Mouse (Mus musculus): Measurements from ENCODE around the gene Slc25a25. TPM values are rescaled to one million over a fixed set of nuclear protein-coding genes. Genes with fewer than 3 reads are reported as not detected.

Gene Slc25a25
- polyA plus RNA-seq, 1 experiment: 7.3 TPM

DNA sequence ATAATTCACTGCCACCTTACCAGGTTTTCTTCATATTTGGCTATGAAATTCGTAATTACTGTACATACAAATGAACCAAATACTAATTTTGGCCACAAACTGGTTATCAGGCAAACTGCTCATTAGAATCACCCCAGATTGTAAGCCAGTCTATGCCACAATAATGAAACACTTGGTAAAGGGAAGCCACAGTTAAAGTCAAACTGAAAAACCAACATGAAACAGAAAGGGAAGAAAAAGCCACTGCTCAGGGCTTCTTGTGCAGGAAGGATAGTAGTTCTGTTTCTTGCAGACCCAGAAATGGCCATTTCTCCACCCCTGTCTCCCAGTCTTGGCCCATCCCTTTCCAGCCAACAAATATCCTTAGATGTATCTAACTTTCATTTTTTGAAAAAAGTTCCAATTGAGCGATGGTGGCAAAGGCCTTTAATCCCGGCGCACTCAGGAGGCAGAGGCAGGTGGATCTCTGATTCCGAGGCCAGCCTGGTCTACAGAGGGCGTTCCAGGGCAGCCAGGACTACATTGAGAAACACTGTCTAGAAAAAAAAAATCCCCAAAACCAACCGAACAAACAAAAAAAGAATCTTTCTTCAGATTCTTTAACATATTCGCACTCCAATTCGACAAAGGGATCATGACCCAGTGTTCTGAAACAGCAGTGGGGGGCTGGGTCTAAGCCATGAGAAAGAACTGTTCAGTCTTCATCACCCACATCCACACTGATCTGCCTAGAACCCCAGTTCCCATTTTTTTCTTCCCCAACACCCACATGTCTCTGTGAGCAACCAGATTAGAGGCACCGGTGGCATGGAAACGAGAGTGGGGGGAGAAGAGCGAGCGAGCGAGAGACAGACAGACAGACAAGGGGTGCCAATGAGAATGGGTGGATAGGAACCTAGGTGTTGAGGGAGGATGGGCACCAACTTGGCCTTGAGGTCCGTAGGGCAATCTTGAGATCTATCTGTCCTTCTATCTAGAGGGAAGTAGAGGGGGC lies 1.2 kb downstream of the Slc25a25 start, which contains the start of gene Naif1:
Naif1 (plus strand) TSS at position 697 of the 994 bp plus-strand sequence.
- Histone ChIP-seq H3K36me3 (replicated peaks; ENCODE audit: low read length) (peaks cover 27% of the 10 kb centered on the region), H3K4me3 (replicated peaks) (peak within 1 kb of the TSS; percentile 97), H3K4me1 (peaks cover 81% of the 10 kb centered on the region), H3K9me3 (no peaks in the 10 kb centered on the region), H3K27me3 (replicated peaks) (no peaks in the 10 kb centered on the region)
- TF ChIP-seq GATA1 (IDR thresholded peaks at IDR 0.05; ENCODE audit: borderline replicate concordance, low read length) (no peak), FLI1 (IDR thresholded peaks at IDR 0.05; ENCODE audit: low read length) (no peak)

DNA sequence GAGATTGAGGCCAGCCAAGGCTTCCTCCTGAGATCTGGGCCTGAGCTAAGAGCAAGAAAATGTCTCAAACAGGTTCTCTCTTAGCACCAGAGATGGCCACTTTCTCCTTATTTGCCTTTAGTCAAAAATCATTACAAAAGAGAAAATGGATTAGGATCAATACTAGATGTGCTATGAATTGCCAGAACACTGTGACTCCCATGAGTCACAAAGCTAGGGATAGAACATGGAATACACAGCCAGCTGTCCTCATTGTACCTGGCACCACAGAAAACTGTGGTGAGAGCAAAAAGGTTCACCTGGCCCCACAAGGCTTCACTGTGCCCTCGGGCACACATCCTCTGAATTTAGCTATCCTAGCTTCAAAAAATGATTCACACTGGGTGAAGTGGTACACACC lies 2.8 kb downstream of the Slc25a25 start:
- peaks cover 29% of the 10 kb centered on the region for H3K36me3 ChIP-seq (replicated peaks; ENCODE audit: low read length)
- TF ChIP-seq FLI1 (IDR thresholded peaks at IDR 0.05; ENCODE audit: low read length) (no peak), GATA1 (IDR thresholded peaks at IDR 0.05; ENCODE audit: borderline replicate concordance, low read length) (no peak)
- peak overlapping the region; percentile 81 for H3K4me3 ChIP-seq (replicated peaks)
- no peaks in the 10 kb centered on the region for H3K9me3 ChIP-seq
- peaks cover 78% of the 10 kb centered on the region for H3K4me1 ChIP-seq
- no peaks in the 10 kb centered on the region for H3K27me3 ChIP-seq (replicated peaks)

DNA sequence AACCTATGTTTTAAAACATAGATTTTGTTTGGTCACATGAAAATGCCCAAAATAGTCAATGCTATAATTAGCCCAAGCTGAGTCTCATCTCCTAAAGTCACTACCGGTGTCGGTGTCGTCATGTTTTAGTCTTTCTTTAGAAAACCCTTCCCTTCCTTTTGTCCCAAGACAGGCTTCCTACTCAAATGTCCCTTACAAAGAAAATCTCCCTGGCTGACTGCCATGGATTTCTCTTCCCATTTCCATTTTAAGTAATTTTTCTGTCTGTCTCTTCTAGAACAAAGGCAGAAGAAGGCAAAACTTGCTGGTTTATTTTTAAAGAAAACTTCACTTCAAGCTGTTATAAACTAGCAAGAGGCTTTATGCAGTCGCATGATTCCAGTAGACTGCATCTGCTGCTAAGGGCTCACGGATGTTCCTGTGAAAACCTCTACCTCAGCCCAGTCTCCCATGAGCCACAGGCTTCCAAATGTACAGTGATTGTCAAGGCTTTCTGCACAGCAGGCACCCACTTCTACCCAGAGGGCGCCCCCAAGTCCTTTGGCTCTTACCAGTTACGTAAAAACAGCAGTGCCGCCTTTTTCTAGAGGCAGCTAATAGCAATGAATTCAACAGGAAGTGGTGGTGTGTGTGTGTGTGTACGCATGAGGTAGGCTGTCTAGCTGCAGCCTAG lies 3.8 kb downstream of the Slc25a25 start:
- Histone ChIP-seq H3K27me3 (replicated peaks) (no peaks in the 10 kb centered on the region), H3K36me3 (replicated peaks; ENCODE audit: low read length) (peaks cover 37% of the 10 kb centered on the region), H3K9me3 (no peaks in the 10 kb centered on the region), H3K4me1 (peaks cover 67% of the 10 kb centered on the region), H3K4me3 (replicated peaks) (peak overlapping the region; percentile 87)
- TF ChIP-seq GATA1 (IDR thresholded peaks at IDR 0.05; ENCODE audit: borderline replicate concordance, low read length): no peak
- peak; percentile 23; the same call in 1 of the 2 replicates for TF ChIP-seq FLI1 (IDR thresholded peaks at IDR 0.05; ENCODE audit: low read length)

DNA sequence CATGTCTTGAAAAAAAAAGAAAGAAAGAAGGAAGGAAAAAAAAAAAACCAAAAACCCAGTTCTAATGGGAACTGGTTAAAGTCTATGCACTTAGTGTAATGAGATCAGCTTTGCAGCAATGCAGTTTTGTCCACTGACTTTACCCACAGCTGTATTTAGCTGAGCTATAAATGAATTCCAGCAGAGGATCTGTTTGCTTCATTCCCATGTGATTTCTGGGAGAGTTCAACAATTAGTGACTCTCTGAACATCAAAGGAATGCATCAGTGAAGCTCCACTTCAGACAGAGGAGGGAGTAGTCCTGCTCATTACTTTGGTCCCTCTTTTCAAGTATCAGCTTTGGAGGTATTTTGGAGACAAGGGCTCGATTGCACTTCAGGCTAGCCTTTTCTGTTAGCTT lies 5.7 kb downstream of the Slc25a25 start:
- TF ChIP-seq FLI1 (IDR thresholded peaks at IDR 0.05; ENCODE audit: low read length) (no peak), GATA1 (IDR thresholded peaks at IDR 0.05; ENCODE audit: borderline replicate concordance, low read length) (no peak)
- Histone ChIP-seq H3K27me3 (replicated peaks) (no peaks in the 10 kb centered on the region), H3K4me3 (replicated peaks) (no peak overlapping the region), H3K4me1 (peaks cover 75% of the 10 kb centered on the region), H3K36me3 (replicated peaks; ENCODE audit: low read length) (peaks cover 46% of the 10 kb centered on the region), H3K9me3 (no peaks in the 10 kb centered on the region)

DNA sequence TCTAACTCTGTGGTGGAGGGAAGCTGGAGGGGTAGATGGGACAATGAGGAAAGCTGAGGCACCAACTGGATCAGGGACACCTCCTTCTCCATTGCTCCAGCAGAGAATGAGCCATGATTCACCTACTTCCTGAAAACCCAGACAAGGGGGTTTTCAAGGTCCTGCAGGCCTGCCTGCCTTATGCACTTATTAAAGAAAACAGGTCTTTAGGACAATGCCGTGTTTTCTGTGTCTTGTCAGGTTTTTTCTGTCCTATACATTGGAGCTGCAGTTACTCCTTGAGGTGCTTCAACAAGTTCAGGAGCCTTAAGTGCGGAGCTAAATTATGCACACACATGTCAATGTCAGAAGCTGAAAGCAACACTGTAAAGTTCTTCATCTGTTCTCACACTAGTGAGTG lies 9.7 kb downstream of the Slc25a25 start:
- H3K36me3 ChIP-seq (replicated peaks; ENCODE audit: low read length): peaks cover 43% of the 10 kb centered on the region
- H3K4me3 ChIP-seq (replicated peaks): no peak overlapping the region

DNA sequence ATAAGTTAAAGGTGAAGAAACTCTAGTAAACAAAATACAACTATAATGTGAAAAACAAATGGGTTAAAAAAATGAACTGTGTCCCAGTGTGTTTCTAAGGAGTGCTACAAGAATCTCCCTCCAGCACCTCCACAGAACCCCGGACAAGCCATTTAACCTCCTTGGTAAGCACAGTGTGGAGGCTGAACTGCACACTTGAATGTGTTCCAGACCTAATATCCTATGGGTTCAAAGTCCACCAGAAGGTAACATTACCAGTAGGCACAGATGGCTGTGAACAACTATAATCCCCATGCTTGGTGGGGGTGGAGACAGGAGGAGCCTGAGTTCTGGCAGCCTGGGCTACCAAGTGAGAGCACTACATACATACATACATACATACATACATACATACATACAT lies 10.6 kb downstream of the Slc25a25 start:
- Histone ChIP-seq H3K4me1 (peaks cover 57% of the 10 kb centered on the region), H3K9me3 (no peaks in the 10 kb centered on the region), H3K27me3 (replicated peaks) (no peaks in the 10 kb centered on the region), H3K4me3 (replicated peaks) (no peak overlapping the region), H3K36me3 (replicated peaks; ENCODE audit: low read length) (peaks cover 38% of the 10 kb centered on the region)
- TF ChIP-seq FLI1 (IDR thresholded peaks at IDR 0.05; ENCODE audit: low read length) (no peak), GATA1 (IDR thresholded peaks at IDR 0.05; ENCODE audit: borderline replicate concordance, low read length) (no peak)

More for the DNA sequence above, 9.7 kb downstream of the Slc25a25 start:
- TF ChIP-seq GATA1 (IDR thresholded peaks at IDR 0.05; ENCODE audit: borderline replicate concordance, low read length): no peak
- TF ChIP-seq FLI1 (IDR thresholded peaks at IDR 0.05; ENCODE audit: low read length): no peak
- H3K9me3 ChIP-seq: no peaks in the 10 kb centered on the region
- no peaks in the 10 kb centered on the region for H3K27me3 ChIP-seq (replicated peaks)
- peaks cover 64% of the 10 kb centered on the region for H3K4me1 ChIP-seq

DNA sequence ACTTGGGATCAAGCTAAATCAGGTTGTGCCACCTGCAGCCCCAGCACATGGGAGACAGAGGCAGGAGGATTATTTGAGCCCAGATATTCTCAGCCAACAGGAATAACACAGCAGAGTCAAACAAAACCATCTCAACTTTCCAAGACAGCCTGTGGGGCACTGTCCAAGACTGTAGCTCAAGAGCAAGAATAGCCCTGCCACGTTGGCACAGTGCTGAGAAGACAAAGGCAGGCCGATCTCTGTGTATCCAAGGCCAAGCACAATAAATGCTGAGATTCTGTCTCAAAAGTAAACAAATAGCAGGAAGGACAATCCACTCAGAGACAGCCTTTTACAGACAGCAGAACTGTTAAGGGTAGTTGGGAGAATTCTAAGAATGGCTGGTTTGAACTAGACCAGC lies 11.1 kb downstream of the Slc25a25 start:
- Histone ChIP-seq H3K9me3 (no peaks in the 10 kb centered on the region), H3K36me3 (replicated peaks; ENCODE audit: low read length) (peaks cover 33% of the 10 kb centered on the region), H3K27me3 (replicated peaks) (no peaks in the 10 kb centered on the region), H3K4me1 (peaks cover 52% of the 10 kb centered on the region), H3K4me3 (replicated peaks) (no peak overlapping the region)
- TF ChIP-seq GATA1 (IDR thresholded peaks at IDR 0.05; ENCODE audit: borderline replicate concordance, low read length): no peak
- TF ChIP-seq FLI1 (IDR thresholded peaks at IDR 0.05; ENCODE audit: low read length): no peak

DNA sequence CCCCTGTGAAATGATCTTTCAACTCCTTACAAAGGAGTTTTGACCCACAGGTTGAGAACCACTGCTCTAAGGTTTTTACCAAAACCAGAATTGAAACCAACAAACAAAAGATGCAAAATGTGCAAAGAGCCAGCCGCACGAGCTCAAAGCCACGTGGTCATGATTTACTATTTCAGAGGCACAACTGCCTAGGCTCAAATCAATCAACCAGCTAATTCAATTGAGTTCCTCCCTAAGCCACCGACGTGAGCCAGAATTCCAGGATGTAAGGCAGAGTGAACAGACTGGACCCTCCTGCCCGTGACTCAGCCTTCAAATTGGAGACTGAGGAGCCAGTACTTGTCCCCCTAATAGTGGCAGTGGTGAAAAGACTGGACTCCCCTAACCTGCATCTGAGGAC lies 12.1 kb downstream of the Slc25a25 start:
- no peaks in the 10 kb centered on the region for H3K27me3 ChIP-seq (replicated peaks)
- H3K9me3 ChIP-seq: no peaks in the 10 kb centered on the region
- H3K4me1 ChIP-seq: peaks cover 43% of the 10 kb centered on the region
- TF ChIP-seq FLI1 (IDR thresholded peaks at IDR 0.05; ENCODE audit: low read length) (no peak), GATA1 (IDR thresholded peaks at IDR 0.05; ENCODE audit: borderline replicate concordance, low read length) (no peak)
- peaks cover 24% of the 10 kb centered on the region for H3K36me3 ChIP-seq (replicated peaks; ENCODE audit: low read length)
- no peak overlapping the region for H3K4me3 ChIP-seq (replicated peaks)

DNA sequence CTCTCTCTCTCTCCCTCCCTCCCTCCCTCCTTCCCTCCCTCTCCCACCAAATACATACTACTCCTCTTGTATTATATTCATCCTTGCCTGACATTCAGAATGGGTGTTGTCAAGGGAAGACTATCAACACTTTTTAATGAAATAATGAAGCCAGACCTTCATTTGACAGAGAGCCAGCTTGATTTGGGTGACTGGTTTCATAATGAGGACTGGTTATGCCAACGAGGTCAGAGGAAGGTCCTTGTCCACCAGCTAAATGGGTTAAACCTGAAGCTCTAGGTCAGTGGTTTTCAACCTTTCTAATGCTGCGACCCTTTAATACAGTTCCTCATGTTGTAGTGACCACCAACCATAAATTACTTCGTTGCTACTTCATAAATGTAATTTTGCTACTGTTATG lies 12.5 kb downstream of the Slc25a25 start:
- Histone ChIP-seq H3K4me3 (replicated peaks) (no peak overlapping the region), H3K9me3 (no peaks in the 10 kb centered on the region)
- no peak for TF ChIP-seq FLI1 (IDR thresholded peaks at IDR 0.05; ENCODE audit: low read length)
- no peak for TF ChIP-seq GATA1 (IDR thresholded peaks at IDR 0.05; ENCODE audit: borderline replicate concordance, low read length)

More for the DNA sequence above, 12.5 kb downstream of the Slc25a25 start:
- Histone ChIP-seq H3K4me1 (peaks cover 40% of the 10 kb centered on the region), H3K27me3 (replicated peaks) (no peaks in the 10 kb centered on the region), H3K36me3 (replicated peaks; ENCODE audit: low read length) (peaks cover 19% of the 10 kb centered on the region)

Data from megakaryocyte, embryonic 14.5 days (primary cell).